Mouse (Mus musculus) CH12.LX (cell line): ENCODE measurements at regions not wholly inside any gene's neighbourhood (a gene's known extent, or its start where the extent isn't known, plus 50 kb on each side); places are given as distances from the start of the nearest gene placed in this dataset.

Experiments
- DNase-seq: peaks from one replicate; pipeline ENCODE4 v3.0.0-alpha.2; 2013; ENCODE audit errors: extremely low read depth
- H3K27ac ChIP-seq: 2 replicates; pipeline ENCODE4 v1.5.1; 2012; ENCODE audit warnings: low read depth, mild to moderate bottlenecking, control low read depth, moderate library complexity; ENCODE audit not compliant: insufficient read depth
- H3K27me3 ChIP-seq: replicated peaks from 2 replicates; pipeline ENCODE3; 2012; ENCODE audit warnings: inconsistent platforms
- H3K36me3 ChIP-seq, 2 experiments: replicated peaks in 1 of 2; 2 replicates each; pipeline versions ENCODE3 to v1.6.1; 2012; ENCODE audit warnings: inconsistent platforms in 1 of 2, low read length in 1 of 2, mild to moderate bottlenecking in 1 of 2, mixed read lengths in 1 of 2, moderate library complexity in 1 of 2; ENCODE audit not compliant: control insufficient read depth in 1 of 2, insufficient read depth in 1 of 2
- H3K4me1 ChIP-seq, 2 experiments: 2 replicates each; pipeline ENCODE4 v1.6.1; 2012; ENCODE audit warnings: inconsistent platforms in 1 of 2, moderate library complexity in 1 of 2; ENCODE audit not compliant: insufficient read depth in 2 of 2, control insufficient read depth in 1 of 2
- H3K4me2 ChIP-seq: 2 replicates; pipeline ENCODE4 v1.6.1; 2012; ENCODE audit warnings: low read depth, mild to moderate bottlenecking, control low read depth; ENCODE audit not compliant: poor library complexity, insufficient read depth, severe bottlenecking
- H3K4me3 ChIP-seq, 3 experiments: fragments of 150-350 bp in 1 of 3; sonication (generic) in 1 of 3; replicated peaks in 1 of 3; 2 replicates each; pipeline versions ENCODE3 to v1.5.1; 2011 to 2012; ENCODE audit warnings: low read depth in 2 of 3, low read length in 2 of 3, mild to moderate bottlenecking in 2 of 3, moderate library complexity in 2 of 3, control low read depth in 1 of 3, improper control_type of control experiment in 1 of 3, inconsistent platforms in 1 of 3, mixed read lengths in 1 of 3; ENCODE audit not compliant: poor library complexity in 1 of 3
- H3K79me2 ChIP-seq: replicated peaks from 2 replicates; pipeline ENCODE4 v1.6.1; 2012; ENCODE audit warnings: mild to moderate bottlenecking, moderate library complexity; ENCODE audit not compliant: control insufficient read depth, poor library complexity, insufficient read depth, severe bottlenecking; ENCODE audit errors: extremely low read depth
- H3K9ac ChIP-seq: 2 replicates; pipeline ENCODE4 v1.6.1; 2012; ENCODE audit warnings: low read depth, mild to moderate bottlenecking, control low read depth, moderate library complexity; ENCODE audit not compliant: insufficient read depth
- H3K9me3 ChIP-seq: replicated peaks from 2 replicates; pipeline ENCODE3; 2012; ENCODE audit warnings: low read length, inconsistent platforms, mixed read lengths
- BHLHE40 ChIP-seq: IDR thresholded peaks from 2 replicates; pipeline ENCODE4 v1.6.1; 2011; ENCODE audit warnings: mild to moderate bottlenecking, low read depth, low read length, improper control_type of control experiment
- CHD1 ChIP-seq: IDR thresholded peaks from 2 replicates; pipeline ENCODE4 v1.6.1; 2012; ENCODE audit warnings: low read depth, low read length, improper control_type of control experiment, inconsistent platforms
- CHD2 ChIP-seq: IDR thresholded peaks from 2 replicates; pipeline ENCODE4 v1.6.1; 2011; ENCODE audit warnings: low read length, improper control_type of control experiment
- CTCF ChIP-seq, 2 experiments: IDR thresholded peaks in 1 of 2; conservative IDR thresholded peaks in 1 of 2; 2 replicates each; pipeline ENCODE4 v1.5.1; 2011 to 2012; ENCODE audit warnings: low read depth in 2 of 2, low read length in 2 of 2, improper control_type of control experiment in 1 of 2, inconsistent platforms in 1 of 2, mild to moderate bottlenecking in 1 of 2, moderate library complexity in 1 of 2
- E2F4 ChIP-seq: IDR thresholded peaks from 2 replicates; pipeline ENCODE4 v1.6.1; 2011; ENCODE audit warnings: low read depth, low read length, improper control_type of control experiment; ENCODE audit not compliant: insufficient replicate concordance
- ELF1 ChIP-seq: IDR thresholded peaks from 2 replicates; pipeline ENCODE4 v1.6.1; 2014; ENCODE audit warnings: low read depth, mild to moderate bottlenecking, inconsistent platforms, low read length, improper control_type of control experiment
- EP300 ChIP-seq: IDR thresholded peaks from 2 replicates; pipeline ENCODE4 v1.6.1; 2011; ENCODE audit warnings: low read length, improper control_type of control experiment
- ETS1 ChIP-seq: conservative IDR thresholded peaks from 2 replicates; pipeline ENCODE4 v1.6.1; 2012; ENCODE audit warnings: low read depth, mild to moderate bottlenecking, inconsistent platforms, low read length, improper control_type of control experiment, moderate library complexity
- GABPA ChIP-seq: IDR thresholded peaks from 2 replicates; pipeline ENCODE4 v1.6.1; 2012; ENCODE audit warnings: low read depth, low read length, improper control_type of control experiment, inconsistent platforms; ENCODE audit not compliant: insufficient replicate concordance
- HCFC1 ChIP-seq: IDR thresholded peaks from 2 replicates; pipeline ENCODE4 v1.6.1; 2012; ENCODE audit warnings: low read depth, mild to moderate bottlenecking, inconsistent platforms, low read length, improper control_type of control experiment
- IRF4 ChIP-seq: IDR thresholded peaks from 2 replicates; pipeline ENCODE4 v1.6.1; 2014; ENCODE audit warnings: low read depth, mild to moderate bottlenecking, inconsistent platforms, low read length, improper control_type of control experiment
- JUN ChIP-seq: IDR thresholded peaks from 2 replicates; pipeline ENCODE4 v1.6.1; 2011; ENCODE audit warnings: low read depth, mild to moderate bottlenecking, low read length, improper control_type of control experiment, moderate library complexity; ENCODE audit not compliant: insufficient read depth
- JUND ChIP-seq: conservative IDR thresholded peaks from 2 replicates; pipeline ENCODE4 v1.6.1; 2011; ENCODE audit warnings: low read depth, low read length, improper control_type of control experiment
- KAT2A ChIP-seq: IDR thresholded peaks from 2 replicates; pipeline ENCODE4 v1.6.1; 2012; ENCODE audit warnings: low read length, improper control_type of control experiment, inconsistent platforms; ENCODE audit not compliant: insufficient replicate concordance
- MAFK ChIP-seq: IDR thresholded peaks from 2 replicates; pipeline ENCODE4 v1.6.1; 2011; ENCODE audit warnings: low read length, improper control_type of control experiment; ENCODE audit not compliant: insufficient replicate concordance
- MAX ChIP-seq: IDR thresholded peaks from 2 replicates; pipeline ENCODE4 v1.6.1; 2011; ENCODE audit warnings: low read length, improper control_type of control experiment
- MAZ ChIP-seq: IDR thresholded peaks from 2 replicates; pipeline ENCODE4 v1.6.1; 2012; ENCODE audit warnings: low read depth, mild to moderate bottlenecking, inconsistent platforms, low read length, improper control_type of control experiment, moderate library complexity
- MEF2A ChIP-seq: IDR thresholded peaks from 2 replicates; pipeline ENCODE4 v1.6.1; 2014; ENCODE audit warnings: low read depth, mild to moderate bottlenecking, inconsistent platforms, low read length, improper control_type of control experiment, borderline replicate concordance
- MXI1 ChIP-seq: IDR thresholded peaks from 2 replicates; pipeline ENCODE4 v1.6.1; 2011; ENCODE audit warnings: mild to moderate bottlenecking, low read depth, low read length, improper control_type of control experiment
- MYC ChIP-seq: IDR thresholded peaks from 2 replicates; pipeline ENCODE4 v1.6.1; 2011; ENCODE audit warnings: low read depth, mild to moderate bottlenecking, improper control_type of control experiment, low read length
- NELFE ChIP-seq: IDR thresholded peaks from 2 replicates; pipeline ENCODE4 v1.6.1; 2011; ENCODE audit warnings: low read depth, low read length, improper control_type of control experiment
- NRF1 ChIP-seq: IDR thresholded peaks from 2 replicates; pipeline ENCODE4 v1.6.1; 2014; ENCODE audit warnings: low read depth, mild to moderate bottlenecking, inconsistent platforms, low read length, improper control_type of control experiment, moderate library complexity
- PAX5 ChIP-seq: IDR thresholded peaks from 2 replicates; pipeline ENCODE4 v1.6.1; 2012; ENCODE audit warnings: low read length, inconsistent platforms, mixed read lengths
- POLR2A ChIP-seq: IDR thresholded peaks from 2 replicates; pipeline ENCODE4 v1.6.1; 2011; ENCODE audit warnings: low read depth, mild to moderate bottlenecking, improper control_type of control experiment, low read length
- POLR2AphosphoS2 ChIP-seq: IDR thresholded peaks from 2 replicates; pipeline ENCODE4 v1.6.1; 2011; ENCODE audit warnings: low read depth, low read length, improper control_type of control experiment
- RAD21 ChIP-seq: IDR thresholded peaks from 2 replicates; pipeline ENCODE4 v1.6.1; 2011; ENCODE audit warnings: low read depth, mild to moderate bottlenecking, low read length, improper control_type of control experiment, moderate library complexity
- RCOR1 ChIP-seq: conservative IDR thresholded peaks from 2 replicates; pipeline ENCODE4 v1.6.1; 2012; ENCODE audit warnings: low read depth, mild to moderate bottlenecking, inconsistent platforms, low read length, improper control_type of control experiment
- SIN3A ChIP-seq: IDR thresholded peaks from 2 replicates; pipeline ENCODE4 v1.6.1; 2012; ENCODE audit warnings: low read length, improper control_type of control experiment, inconsistent platforms
- SMC3 ChIP-seq: IDR thresholded peaks from 2 replicates; pipeline ENCODE4 v1.6.1; 2011; ENCODE audit warnings: low read depth, low read length, improper control_type of control experiment
- TBP ChIP-seq: conservative IDR thresholded peaks from 2 replicates; pipeline ENCODE4 v1.6.1; 2011; ENCODE audit warnings: low read depth, low read length, improper control_type of control experiment
- TCF12 ChIP-seq: IDR thresholded peaks from 2 replicates; pipeline ENCODE4 v1.6.1; 2014; ENCODE audit warnings: low read depth, mild to moderate bottlenecking, inconsistent platforms, low read length, improper control_type of control experiment
- UBTF ChIP-seq: IDR thresholded peaks from 2 replicates; pipeline ENCODE4 v1.6.1; 2012; ENCODE audit warnings: low read depth, mild to moderate bottlenecking, inconsistent platforms, low read length, improper control_type of control experiment, moderate library complexity
- USF1 ChIP-seq: IDR thresholded peaks from 2 replicates; pipeline ENCODE4 v1.6.1; 2014; ENCODE audit warnings: low read depth, mild to moderate bottlenecking, inconsistent platforms, low read length, improper control_type of control experiment
- USF2 ChIP-seq: conservative IDR thresholded peaks from 2 replicates; pipeline ENCODE4 v1.6.1; 2011; ENCODE audit warnings: low read depth, low read length, improper control_type of control experiment
- ZC3H11A ChIP-seq: IDR thresholded peaks from 2 replicates; pipeline ENCODE4 v1.6.1; 2012; ENCODE audit warnings: low read depth, mild to moderate bottlenecking, inconsistent platforms, low read length, improper control_type of control experiment
- ZKSCAN1 ChIP-seq: IDR thresholded peaks from 2 replicates; pipeline ENCODE4 v1.6.1; 2012; ENCODE audit warnings: low read depth, inconsistent platforms, low read length, improper control_type of control experiment, borderline replicate concordance
- ZMIZ1 ChIP-seq: IDR thresholded peaks from 2 replicates; pipeline ENCODE4 v1.6.1; 2012; ENCODE audit warnings: low read depth, mild to moderate bottlenecking, inconsistent platforms, low read length, improper control_type of control experiment
- ZNF384 ChIP-seq: IDR thresholded peaks from 2 replicates; pipeline ENCODE4 v1.6.1; 2012; ENCODE audit warnings: low read depth, low read length, improper control_type of control experiment, inconsistent platforms
- dilution Hi-C: fragments of 300-500 bp; cut with MboI; formaldehyde crosslinking; loops from 2 replicates; pipeline ENCODE4 v1.14.3; 2020; ENCODE audit warnings: low sequenced_read_pairs; ENCODE audit not compliant: extremely low pct_unique_long_range_greater_than_20kb, extremely low pct_ligation_motif_present
- in situ Hi-C: fragments of 300-500 bp; cut with MboI; formaldehyde crosslinking; loops from 3 replicates; pipeline ENCODE4 v1.14.3; 2019; ENCODE audit warnings: low sequenced_read_pairs, low pct_ligation_motif_present, low pct_unique_long_range_greater_than_20kb, mixed read lengths

DNA sequence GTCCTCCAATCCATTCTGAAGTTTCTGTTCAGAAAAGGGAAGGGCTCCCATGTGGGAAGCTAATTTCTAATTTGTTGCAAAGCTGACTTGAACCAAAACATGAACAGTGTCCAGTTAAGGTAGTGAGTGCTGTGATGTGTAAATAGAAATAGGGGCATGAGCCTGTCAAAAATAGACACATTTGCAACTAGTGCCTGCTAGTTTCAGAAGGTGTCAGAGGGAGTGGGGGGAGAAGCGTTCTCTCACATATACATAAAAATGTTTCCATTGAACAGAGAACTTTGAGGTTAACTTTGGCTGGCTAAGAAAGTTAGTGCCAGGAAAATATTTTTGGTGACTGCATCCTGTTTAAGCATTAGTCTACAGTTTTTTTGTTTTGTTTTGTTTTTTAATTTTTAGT is 118.8 kb downstream of the Otol1 start:
- H3K9ac ChIP-seq = no peak overlapping the region
- H3K4me2 ChIP-seq = peak overlapping the region; percentile 32; the same call in 1 of the 2 replicates
- H3K4me3 ChIP-seq = no peak overlapping the region
- no peaks in the 10 kb centered on the region for H3K27me3 ChIP-seq
- in situ Hi-C loops = no loop called here
- H3K79me2 ChIP-seq = no peaks in the 10 kb centered on the region
- dilution Hi-C loops = no loop called here
- no peaks in the 10 kb centered on the region for H3K9me3 ChIP-seq
- no peak; the same call in 1 of the 2 replicates for TF ChIP-seq SIN3A
- peak; percentile 58; the same call in 1 of the 2 replicates for TF ChIP-seq JUN
- TF ChIP-seq USF2 = no peak
- TF ChIP-seq CTCF (conservative IDR thresholded peaks at IDR 0.05 in 1 of 2, IDR thresholded peaks at IDR 0.05 in 1 of 2; ENCODE audit: low read depth in 2 of 2, low read length in 2 of 2) = no peak
- TF ChIP-seq NELFE = no peak
- no peak; the same call in 1 of the 2 replicates for TF ChIP-seq RAD21
- peak; percentile 42; the same call in 1 of the 2 replicates for TF ChIP-seq MAX
- TF ChIP-seq EP300 = peak; percentile 96
- no peak for TF ChIP-seq USF1
- peak; percentile 72 for TF ChIP-seq CHD2
- TF ChIP-seq ZKSCAN1 = no peak; the same call in 1 of the 2 replicates
- peak; percentile 59; the same call in 1 of the 2 replicates for TF ChIP-seq MYC
- no peak for TF ChIP-seq PAX5
- no peak for TF ChIP-seq ZMIZ1
- TF ChIP-seq SMC3 = no peak; the same call in 1 of the 2 replicates
- TF ChIP-seq CHD1 = no peak
- TF ChIP-seq TCF12 = peak; percentile 69; the same call in 1 of the 2 replicates
- peak; percentile 96 for TF ChIP-seq IRF4
- TF ChIP-seq ZC3H11A = no peak
- peak; percentile 89 for TF ChIP-seq MAZ
- TF ChIP-seq UBTF = no peak
- TF ChIP-seq MXI1 = peak; percentile 60; the same call in 1 of the 2 replicates
- peak; percentile 99 for TF ChIP-seq MEF2A
- peak; percentile 60 for TF ChIP-seq JUND
- TF ChIP-seq ZNF384 = peak; percentile 65; the same call in 1 of the 2 replicates
- TF ChIP-seq POLR2AphosphoS2 = no peak
- peak; percentile 90 for TF ChIP-seq ETS1
- peak; percentile 87 for TF ChIP-seq RCOR1
- TF ChIP-seq E2F4 = no peak
- no peak for TF ChIP-seq KAT2A
- TF ChIP-seq POLR2A = no peak
- TF ChIP-seq GABPA = no peak
- no peak for TF ChIP-seq ELF1
- TF ChIP-seq TBP = no peak
- peak; percentile 64; the same call in 1 of the 2 replicates for TF ChIP-seq MAFK
- TF ChIP-seq NRF1 = no peak
- TF ChIP-seq HCFC1 = peak; percentile 30; the same call in 1 of the 2 replicates
- peak; percentile 91 for TF ChIP-seq BHLHE40
- peaks cover 0 to 19% of the 10 kb centered on the region in 2 experiments; a peak in 2 of 4 replicates for H3K4me1 ChIP-seq
- H3K27ac ChIP-seq = no peak overlapping the region
- peak; percentile 72 for DNase-seq
- no peaks in the 10 kb centered on the region for H3K36me3 ChIP-seq
